Mouse (Mus musculus) CH12.LX (cell line): ENCODE measurements around the gene Atxn10. TPM values are rescaled to one million over a fixed set of nuclear protein-coding genes. Genes with fewer than 3 reads are reported as not detected.

Source experiments
- DNase-seq: peaks from one replicate; pipeline ENCODE4 v3.0.0-alpha.2; 2013; ENCODE audit errors: extremely low read depth
- H3K27ac ChIP-seq: 2 replicates; pipeline ENCODE4 v1.5.1; 2012; ENCODE audit warnings: low read depth, mild to moderate bottlenecking, control low read depth, moderate library complexity; ENCODE audit not compliant: insufficient read depth
- H3K27me3 ChIP-seq: replicated peaks from 2 replicates; pipeline ENCODE3; 2012; ENCODE audit warnings: inconsistent platforms
- H3K36me3 ChIP-seq, 2 experiments: replicated peaks in 1 of 2; 2 replicates each; pipeline versions ENCODE3 to v1.6.1; 2012; ENCODE audit warnings: inconsistent platforms in 1 of 2, low read length in 1 of 2, mild to moderate bottlenecking in 1 of 2, mixed read lengths in 1 of 2, moderate library complexity in 1 of 2; ENCODE audit not compliant: control insufficient read depth in 1 of 2, insufficient read depth in 1 of 2
- H3K4me1 ChIP-seq, 2 experiments: 2 replicates each; pipeline ENCODE4 v1.6.1; 2012; ENCODE audit warnings: inconsistent platforms in 1 of 2, moderate library complexity in 1 of 2; ENCODE audit not compliant: insufficient read depth in 2 of 2, control insufficient read depth in 1 of 2
- H3K4me2 ChIP-seq: 2 replicates; pipeline ENCODE4 v1.6.1; 2012; ENCODE audit warnings: low read depth, mild to moderate bottlenecking, control low read depth; ENCODE audit not compliant: poor library complexity, insufficient read depth, severe bottlenecking
- H3K4me3 ChIP-seq, 3 experiments: fragments of 150-350 bp in 1 of 3; sonication (generic) in 1 of 3; replicated peaks in 1 of 3; 2 replicates each; pipeline versions ENCODE3 to v1.5.1; 2011 to 2012; ENCODE audit warnings: low read depth in 2 of 3, low read length in 2 of 3, mild to moderate bottlenecking in 2 of 3, moderate library complexity in 2 of 3, control low read depth in 1 of 3, improper control_type of control experiment in 1 of 3, inconsistent platforms in 1 of 3, mixed read lengths in 1 of 3; ENCODE audit not compliant: poor library complexity in 1 of 3
- H3K79me2 ChIP-seq: replicated peaks from 2 replicates; pipeline ENCODE4 v1.6.1; 2012; ENCODE audit warnings: mild to moderate bottlenecking, moderate library complexity; ENCODE audit not compliant: control insufficient read depth, poor library complexity, insufficient read depth, severe bottlenecking; ENCODE audit errors: extremely low read depth
- H3K9ac ChIP-seq: 2 replicates; pipeline ENCODE4 v1.6.1; 2012; ENCODE audit warnings: low read depth, mild to moderate bottlenecking, control low read depth, moderate library complexity; ENCODE audit not compliant: insufficient read depth
- H3K9me3 ChIP-seq: replicated peaks from 2 replicates; pipeline ENCODE3; 2012; ENCODE audit warnings: low read length, inconsistent platforms, mixed read lengths
- CHD1 ChIP-seq: IDR thresholded peaks from 2 replicates; pipeline ENCODE4 v1.6.1; 2012; ENCODE audit warnings: low read depth, low read length, improper control_type of control experiment, inconsistent platforms
- CHD2 ChIP-seq: IDR thresholded peaks from 2 replicates; pipeline ENCODE4 v1.6.1; 2011; ENCODE audit warnings: low read length, improper control_type of control experiment
- E2F4 ChIP-seq: IDR thresholded peaks from 2 replicates; pipeline ENCODE4 v1.6.1; 2011; ENCODE audit warnings: low read depth, low read length, improper control_type of control experiment; ENCODE audit not compliant: insufficient replicate concordance
- ELF1 ChIP-seq: IDR thresholded peaks from 2 replicates; pipeline ENCODE4 v1.6.1; 2014; ENCODE audit warnings: low read depth, mild to moderate bottlenecking, inconsistent platforms, low read length, improper control_type of control experiment
- EP300 ChIP-seq: IDR thresholded peaks from 2 replicates; pipeline ENCODE4 v1.6.1; 2011; ENCODE audit warnings: low read length, improper control_type of control experiment
- ETS1 ChIP-seq: conservative IDR thresholded peaks from 2 replicates; pipeline ENCODE4 v1.6.1; 2012; ENCODE audit warnings: low read depth, mild to moderate bottlenecking, inconsistent platforms, low read length, improper control_type of control experiment, moderate library complexity
- GABPA ChIP-seq: IDR thresholded peaks from 2 replicates; pipeline ENCODE4 v1.6.1; 2012; ENCODE audit warnings: low read depth, low read length, improper control_type of control experiment, inconsistent platforms; ENCODE audit not compliant: insufficient replicate concordance
- HCFC1 ChIP-seq: IDR thresholded peaks from 2 replicates; pipeline ENCODE4 v1.6.1; 2012; ENCODE audit warnings: low read depth, mild to moderate bottlenecking, inconsistent platforms, low read length, improper control_type of control experiment
- IRF4 ChIP-seq: IDR thresholded peaks from 2 replicates; pipeline ENCODE4 v1.6.1; 2014; ENCODE audit warnings: low read depth, mild to moderate bottlenecking, inconsistent platforms, low read length, improper control_type of control experiment
- KAT2A ChIP-seq: IDR thresholded peaks from 2 replicates; pipeline ENCODE4 v1.6.1; 2012; ENCODE audit warnings: low read length, improper control_type of control experiment, inconsistent platforms; ENCODE audit not compliant: insufficient replicate concordance
- MAX ChIP-seq: IDR thresholded peaks from 2 replicates; pipeline ENCODE4 v1.6.1; 2011; ENCODE audit warnings: low read length, improper control_type of control experiment
- MAZ ChIP-seq: IDR thresholded peaks from 2 replicates; pipeline ENCODE4 v1.6.1; 2012; ENCODE audit warnings: low read depth, mild to moderate bottlenecking, inconsistent platforms, low read length, improper control_type of control experiment, moderate library complexity
- MXI1 ChIP-seq: IDR thresholded peaks from 2 replicates; pipeline ENCODE4 v1.6.1; 2011; ENCODE audit warnings: mild to moderate bottlenecking, low read depth, low read length, improper control_type of control experiment
- NELFE ChIP-seq: IDR thresholded peaks from 2 replicates; pipeline ENCODE4 v1.6.1; 2011; ENCODE audit warnings: low read depth, low read length, improper control_type of control experiment
- NRF1 ChIP-seq: IDR thresholded peaks from 2 replicates; pipeline ENCODE4 v1.6.1; 2014; ENCODE audit warnings: low read depth, mild to moderate bottlenecking, inconsistent platforms, low read length, improper control_type of control experiment, moderate library complexity
- POLR2A ChIP-seq: IDR thresholded peaks from 2 replicates; pipeline ENCODE4 v1.6.1; 2011; ENCODE audit warnings: low read depth, mild to moderate bottlenecking, improper control_type of control experiment, low read length
- POLR2AphosphoS2 ChIP-seq: IDR thresholded peaks from 2 replicates; pipeline ENCODE4 v1.6.1; 2011; ENCODE audit warnings: low read depth, low read length, improper control_type of control experiment
- RCOR1 ChIP-seq: conservative IDR thresholded peaks from 2 replicates; pipeline ENCODE4 v1.6.1; 2012; ENCODE audit warnings: low read depth, mild to moderate bottlenecking, inconsistent platforms, low read length, improper control_type of control experiment
- SIN3A ChIP-seq: IDR thresholded peaks from 2 replicates; pipeline ENCODE4 v1.6.1; 2012; ENCODE audit warnings: low read length, improper control_type of control experiment, inconsistent platforms
- SMC3 ChIP-seq: IDR thresholded peaks from 2 replicates; pipeline ENCODE4 v1.6.1; 2011; ENCODE audit warnings: low read depth, low read length, improper control_type of control experiment
- UBTF ChIP-seq: IDR thresholded peaks from 2 replicates; pipeline ENCODE4 v1.6.1; 2012; ENCODE audit warnings: low read depth, mild to moderate bottlenecking, inconsistent platforms, low read length, improper control_type of control experiment, moderate library complexity
- ZC3H11A ChIP-seq: IDR thresholded peaks from 2 replicates; pipeline ENCODE4 v1.6.1; 2012; ENCODE audit warnings: low read depth, mild to moderate bottlenecking, inconsistent platforms, low read length, improper control_type of control experiment
- ZKSCAN1 ChIP-seq: IDR thresholded peaks from 2 replicates; pipeline ENCODE4 v1.6.1; 2012; ENCODE audit warnings: low read depth, inconsistent platforms, low read length, improper control_type of control experiment, borderline replicate concordance
- ZMIZ1 ChIP-seq: IDR thresholded peaks from 2 replicates; pipeline ENCODE4 v1.6.1; 2012; ENCODE audit warnings: low read depth, mild to moderate bottlenecking, inconsistent platforms, low read length, improper control_type of control experiment
- ZNF384 ChIP-seq: IDR thresholded peaks from 2 replicates; pipeline ENCODE4 v1.6.1; 2012; ENCODE audit warnings: low read depth, low read length, improper control_type of control experiment, inconsistent platforms
- dilution Hi-C: fragments of 300-500 bp; cut with MboI; formaldehyde crosslinking; loops from 2 replicates; pipeline ENCODE4 v1.14.3; 2020; ENCODE audit warnings: low sequenced_read_pairs; ENCODE audit not compliant: extremely low pct_unique_long_range_greater_than_20kb, extremely low pct_ligation_motif_present
- in situ Hi-C: fragments of 300-500 bp; cut with MboI; formaldehyde crosslinking; loops from 3 replicates; pipeline ENCODE4 v1.14.3; 2019; ENCODE audit warnings: low sequenced_read_pairs, low pct_ligation_motif_present, low pct_unique_long_range_greater_than_20kb, mixed read lengths
- polyA plus RNA-seq: library from polyadenylated mRNA; unstranded; fragments of >175 nt; gene quantifications from 2 replicates; pipeline ENCODE4 v1.2.1, GENCODE M21; 2012; ENCODE audit warnings: low read depth; ENCODE audit not compliant: insufficient read length
- total RNA-seq, 2 experiments: library from RNA; depleted of rRNA; stranded (reverse); fragments of 300-350 nt in 1 of 2; fragments of >200 nt in 1 of 2; gene quantifications; 2 replicates each; pipeline ENCODE4 v1.2.3; 2012 to 2014

The Atxn10 gene
- total and polyA plus RNA-seq, 3 experiments, result 81.7 to 151 (median 101) TPM

DNA sequence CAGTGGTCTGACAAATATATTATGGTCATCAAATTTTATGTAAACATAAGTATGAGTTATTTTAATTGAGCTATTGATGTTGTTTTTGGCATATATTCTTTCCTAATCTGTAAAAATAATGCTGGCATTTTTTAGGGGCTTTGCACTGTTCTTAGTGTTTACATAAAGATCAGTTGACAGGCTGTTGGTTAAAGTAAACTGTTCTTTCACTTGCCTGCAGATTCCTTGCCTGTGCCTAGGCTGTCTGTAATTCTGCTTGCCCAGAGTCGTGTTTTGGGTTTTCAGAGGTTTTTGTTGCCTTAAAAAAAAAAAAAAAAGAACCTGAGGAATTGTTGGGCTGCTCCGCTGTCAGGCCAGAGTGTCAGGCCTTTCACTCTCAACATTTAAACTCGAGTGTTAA is 33.7 kb downstream of the Atxn10 start:
- no peak overlapping the region for H3K9ac ChIP-seq
- no peak for DNase-seq
- H3K4me2 ChIP-seq, result no peak overlapping the region
- in situ Hi-C loops, result no loop called here
- no peaks in the 10 kb centered on the region for H3K9me3 ChIP-seq
- peaks cover 32 to 58% of the 10 kb centered on the region in 2 experiments for H3K36me3 ChIP-seq
- no peaks in the 10 kb centered on the region for H3K27me3 ChIP-seq
- H3K4me1 ChIP-seq, result no peaks in the 10 kb centered on the region
- no peak overlapping the region for H3K27ac ChIP-seq
- no peak overlapping the region for H3K4me3 ChIP-seq
- dilution Hi-C loops, result no loop called here
- H3K79me2 ChIP-seq, result no peaks in the 10 kb centered on the region
- TF ChIP-seq ZC3H11A (no peak), UBTF (no peak), SMC3 (no peak), EP300 (no peak), HCFC1 (no peak), IRF4 (no peak), NELFE (no peak), ETS1 (no peak), SIN3A (no peak), ZMIZ1 (no peak)

DNA sequence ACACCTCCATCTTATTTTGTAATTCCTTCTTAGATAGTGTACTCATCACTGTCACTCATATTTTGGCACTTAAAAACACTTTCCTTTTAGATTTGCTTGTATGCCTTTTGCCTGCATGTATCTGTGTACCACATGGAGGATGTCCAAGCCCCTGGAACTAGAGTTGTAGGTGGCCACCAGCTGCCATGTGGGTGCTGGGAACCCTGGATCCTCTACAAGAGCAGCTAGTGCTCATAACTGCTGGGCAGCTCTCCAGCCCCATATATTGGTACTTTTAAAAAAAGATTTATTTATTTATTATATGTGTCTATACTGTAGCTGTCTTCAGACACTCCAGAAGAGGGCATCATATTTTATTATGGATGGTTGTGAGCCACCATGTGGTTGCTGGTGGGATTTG is 37.1 kb downstream of the Atxn10 start:
- peaks cover 24 to 56% of the 10 kb centered on the region in 2 experiments for H3K36me3 ChIP-seq
- no peak overlapping the region for H3K4me2 ChIP-seq
- H3K9ac ChIP-seq, result no peak overlapping the region
- no peaks in the 10 kb centered on the region for H3K27me3 ChIP-seq
- DNase-seq, result no peak
- in situ Hi-C loops, result no loop called here
- dilution Hi-C loops, result no loop called here
- H3K79me2 ChIP-seq, result no peaks in the 10 kb centered on the region
- H3K27ac ChIP-seq, result no peak overlapping the region
- no peaks in the 10 kb centered on the region for H3K9me3 ChIP-seq
- H3K4me1 ChIP-seq, result peaks cover 0 to 6% of the 10 kb centered on the region in 2 experiments; a peak in 1 of 4 replicates
- TF ChIP-seq MXI1 (no peak), RCOR1 (no peak), CHD2 (no peak), KAT2A (no peak), ELF1 (no peak), ZNF384 (no peak), MAZ (no peak), NRF1 (no peak), ZC3H11A (no peak), ZKSCAN1 (no peak), GABPA (no peak), POLR2A (no peak), E2F4 (no peak), MAX (no peak), SMC3 (no peak), POLR2AphosphoS2 (no peak), ZMIZ1 (no peak), CHD1 (no peak), HCFC1 (no peak)
- TF ChIP-seq, all 38 proteins: peak for 0
- H3K4me3 ChIP-seq, result no peak overlapping the region
